ENCODE assay signal across 7 mouse cellular contexts in genomic region chr7:99562478-99562877, GRCm38 (mm10). TPM values are rescaled to one million over a fixed set of nuclear protein-coding genes. Genes with fewer than 3 reads are reported as not detected.
A peak's percentile ranks its signal among the peaks of the same experiment; 100 is the strongest.
DNase-seq lines count a peak whose midpoint lies in the region; ATAC-seq lines count a peak whose summit lies in the region.

No protein-coding gene starts in this region.

- H3K4me3 ChIP-seq in limb, embryonic 12.5 days (replicated peaks), result no peak overlapping the region
- no peak overlapping the region for H3K4me3 ChIP-seq in limb, embryonic 10.5 days
- H3K4me3 ChIP-seq in hindbrain, embryonic 16.5 days (ENCODE audit: low read length), result no peak overlapping the region

- 16% methylated on average over 5 of the region's 5 CpGs for WGBS in limb, embryonic 12.5 days
- 29% methylated on average over 5 of the region's 5 CpGs for WGBS in limb, embryonic 10.5 days
- WGBS in hindbrain, embryonic 16.5 days, result 21% methylated on average over 5 of the region's 5 CpGs

- no peaks in the 10 kb centered on the region; the same call in 1 of the 2 replicates for H3K27me3 ChIP-seq in limb, embryonic 12.5 days
- peaks cover 9% of the 10 kb centered on the region; the same call in 1 of the 2 replicates for H3K27me3 ChIP-seq in limb, embryonic 10.5 days (ENCODE audit: low read depth, poor library complexity, severe bottlenecking)
- H3K27me3 ChIP-seq in hindbrain, embryonic 16.5 days (replicated peaks; ENCODE audit: control insufficient read depth, insufficient read depth, low read length), result no peaks in the 10 kb centered on the region

- no peak for ATAC-seq in limb, embryonic 12.5 days (ENCODE audit: insufficient number of reproducible peaks, insufficient read depth, low FRiP score, low TSS enrichment, low read depth)
- no peak for ATAC-seq in hindbrain, embryonic 16.5 days

- no peak overlapping the region for H3K4me2 ChIP-seq in limb, embryonic 12.5 days
- no peak overlapping the region for H3K4me2 ChIP-seq in hindbrain, embryonic 16.5 days (ENCODE audit: low read length)

- H3K4me1 ChIP-seq in limb, embryonic 12.5 days (replicated peaks), result peaks cover 33% of the 10 kb centered on the region
- peaks cover 34% of the 10 kb centered on the region for H3K4me1 ChIP-seq in limb, embryonic 10.5 days
- peaks cover 44% of the 10 kb centered on the region for H3K4me1 ChIP-seq in hindbrain, embryonic 16.5 days (ENCODE audit: control insufficient read depth, insufficient read depth, low read depth, low read length)

- H3K36me3 ChIP-seq in limb, embryonic 12.5 days, result no peaks in the 10 kb centered on the region
- no peaks in the 10 kb centered on the region for H3K36me3 ChIP-seq in limb, embryonic 10.5 days
- H3K36me3 ChIP-seq in hindbrain, embryonic 16.5 days (ENCODE audit: control insufficient read depth, insufficient read depth, low read length), result no peaks in the 10 kb centered on the region

- no peaks in the 10 kb centered on the region for H3K9me3 ChIP-seq in limb, embryonic 12.5 days
- no peaks in the 10 kb centered on the region for H3K9me3 ChIP-seq in limb, embryonic 10.5 days (replicated peaks)
- no peaks in the 10 kb centered on the region for H3K9me3 ChIP-seq in hindbrain, embryonic 16.5 days (ENCODE audit: control insufficient read depth, low read length)

- H3K9ac ChIP-seq in limb, embryonic 12.5 days (replicated peaks), result peak overlapping the region; percentile 5; the same call in 1 of the 2 replicates
- H3K9ac ChIP-seq in hindbrain, embryonic 16.5 days (ENCODE audit: low read depth, low read length), result no peak overlapping the region

- no peak for DNase-seq in limb, embryonic 10.5 days (ENCODE audit: low spot score)
- DNase-seq in cerebellum, postnatal 25 days, result peak; percentile 62 to 77
- DNase-seq in lung, postnatal 36 days, result peak; percentile 77
- DNase-seq in testis, postnatal 10 days (ENCODE audit: low spot score), result no peak
- no peak for DNase-seq in ovary, postnatal 10 days (ENCODE audit: low spot score)

- H3K27ac ChIP-seq in limb, embryonic 12.5 days, result peak overlapping the region; percentile 62; the same call in 1 of the 2 replicates
- no peak overlapping the region for H3K27ac ChIP-seq in limb, embryonic 10.5 days
- H3K27ac ChIP-seq in hindbrain, embryonic 16.5 days (ENCODE audit: low read depth, low read length), result peak overlapping the region; percentile 6; the same call in 1 of the 2 replicates

RNA-seq across cellular contexts. Expression of gene Arrb1, which starts 27.2 kb away (rescaled TPM):
- polyA plus RNA-seq in limb, embryonic 12.5 days (2016; fragmentation: Nextera tagmentation; extraction: Ambion mirVana), result 8.1 and 8.4 TPM in 2 replicates
- 8.8 and 10.0 TPM in 2 replicates for polyA plus RNA-seq in limb, embryonic 10.5 days (2016; fragmentation: Nextera tagmentation; extraction: Ambion mirVana)
- 17.4 and 19.8 TPM in 2 replicates for polyA plus RNA-seq in hindbrain, embryonic 16.5 days (2015; fragmentation: Nextera tagmentation; extraction: Ambion mirVana)

Comparison
In these comparisons a context has a peak if more than half of its experiments do, and no peak if none do; other contexts are left out.
1. DNase-seq: peak in cerebellum, postnatal 25 days (2 of 2) and lung, postnatal 36 days (single experiment); none in limb, embryonic 10.5 days (single experiment), testis, postnatal 10 days (single experiment) and ovary, postnatal 10 days (single experiment).